Mouse (Mus musculus) stomach, embryonic 14.5 days (tissue): Measurements from ENCODE around the gene Rora. TPM values are rescaled to one million over a fixed set of nuclear protein-coding genes. Genes with fewer than 3 reads are reported as not detected.

Experiments used
- ATAC-seq: fragments of 200-750 bp; cut with Nextera tagmentation; 2 replicates; pipeline ENCODE4 v1.8.0; 2017; ENCODE audit warnings: low read depth, moderate TSS enrichment; ENCODE audit not compliant: insufficient number of reproducible peaks, insufficient read depth, low FRiP score
- H3K27ac ChIP-seq: fragments of 300-500 bp; sonication (generic); 2 replicates; pipeline ENCODE4 v1.5.1; 2014; ENCODE audit warnings: mild to moderate bottlenecking, low read length, moderate library complexity, mixed read lengths
- H3K27me3 ChIP-seq: fragments of 300-500 bp; sonication (generic); 2 replicates; pipeline ENCODE4 v1.6.1; 2014; ENCODE audit warnings: low read length, control low read depth, mixed read lengths; ENCODE audit not compliant: control insufficient read depth, insufficient read depth
- H3K36me3 ChIP-seq: fragments of 300-500 bp; sonication (generic); 2 replicates; pipeline ENCODE4 v1.6.1; 2014; ENCODE audit warnings: mild to moderate bottlenecking, control low read depth, low read length, moderate library complexity, mixed read lengths; ENCODE audit not compliant: control insufficient read depth, insufficient read depth
- H3K4me1 ChIP-seq: fragments of 300-500 bp; sonication (generic); 2 replicates; pipeline ENCODE4 v1.6.1; 2014; ENCODE audit warnings: low read length, control low read depth, mixed read lengths; ENCODE audit not compliant: control insufficient read depth, insufficient read depth
- H3K4me2 ChIP-seq: fragments of 300-500 bp; sonication (generic); replicated peaks from 2 replicates; pipeline ENCODE4 v1.6.1; 2014; ENCODE audit warnings: low read depth, low read length, control low read depth
- H3K4me3 ChIP-seq: fragments of 300-500 bp; sonication (generic); 2 replicates; pipeline ENCODE4 v1.5.1; 2014; ENCODE audit warnings: low read depth, low read length, control low read depth
- H3K9ac ChIP-seq: fragments of 300-500 bp; sonication (generic); replicated peaks from 2 replicates; pipeline ENCODE4 v1.6.1; 2014; ENCODE audit warnings: low read depth, mild to moderate bottlenecking, control low read depth, low read length, moderate library complexity, mixed read lengths
- H3K9me3 ChIP-seq: fragments of 300-500 bp; sonication (generic); 2 replicates; pipeline ENCODE4 v1.6.1; 2016; ENCODE audit warnings: low read depth, low read length, control low read depth; ENCODE audit not compliant: control insufficient read depth
- WGBS: fragments of 180-500 bp; shearing (Covaris S2); extraction: QIAGEN DNeasy Blood & Tissue Kit; methylation state at CpG from one replicate; pipeline ENCODE4 v1.1.7; 2014; 5-methylcytosine and 5-hydroxymethylcytosine counted together
- polyA plus RNA-seq: library from polyadenylated mRNA; unstranded; fragments of >200 nt; fragmentation: Nextera tagmentation; extraction: Ambion mirVana; gene quantifications from 2 replicates; pipeline ENCODE4 v1.2.1, GENCODE M21; 2014

Gene Rora
- polyA plus RNA-seq, 1 experiment from 2014 or later: 7.1 TPM

DNA sequence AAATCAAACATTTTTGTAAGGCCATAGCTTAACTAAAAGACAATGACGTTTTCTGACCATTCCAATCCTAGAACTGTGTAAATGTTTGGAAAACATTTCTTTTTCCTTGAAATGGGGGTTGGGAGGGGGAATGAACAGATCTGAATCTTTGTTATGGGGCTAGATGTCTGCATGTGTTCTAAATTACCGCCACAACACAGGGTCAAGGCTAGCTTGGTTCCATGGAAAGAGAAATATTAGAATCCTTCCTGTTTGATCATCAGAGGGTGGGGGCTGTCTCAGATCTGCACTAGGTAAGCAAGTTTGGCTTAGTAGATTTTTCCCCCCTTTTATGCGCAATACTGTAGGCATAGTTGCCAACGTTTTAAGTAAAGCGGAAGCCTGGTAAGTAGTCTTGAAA lies 635.0 kb downstream of the Rora start:
- WGBS: 43% methylated on average over 5 of the region's 5 CpGs

GRCm38 (mm10) chr9:69289056-69290017 lies 635.8 kb downstream of the Rora start:
- H3K27ac ChIP-seq: no peak overlapping the region
- peaks cover 3% of the 10 kb centered on the region; the same call in 1 of the 2 replicates for H3K27me3 ChIP-seq
- H3K4me3 ChIP-seq: peak overlapping the region; percentile 60
- H3K36me3 ChIP-seq: no peaks in the 10 kb centered on the region
- under 1% methylated on average over 59 of the region's 59 CpGs for WGBS
- peak overlapping the region; percentile 63 for H3K9ac ChIP-seq
- H3K4me1 ChIP-seq: peaks cover 16% of the 10 kb centered on the region
- peak overlapping the region; percentile 96 for H3K4me2 ChIP-seq
- peak; percentile 95 for ATAC-seq
- no peaks in the 10 kb centered on the region for H3K9me3 ChIP-seq

More for the DNA sequence above, 635.0 kb downstream of the Rora start:
- H3K4me3 ChIP-seq: no peak overlapping the region
- H3K27me3 ChIP-seq: peaks cover 3% of the 10 kb centered on the region; the same call in 1 of the 2 replicates
- no peak for ATAC-seq
- H3K4me1 ChIP-seq: peaks cover 16% of the 10 kb centered on the region
- no peak overlapping the region for H3K27ac ChIP-seq
- H3K36me3 ChIP-seq: no peaks in the 10 kb centered on the region
- H3K4me2 ChIP-seq: no peak overlapping the region
- no peak overlapping the region for H3K9ac ChIP-seq
- no peaks in the 10 kb centered on the region for H3K9me3 ChIP-seq

DNA sequence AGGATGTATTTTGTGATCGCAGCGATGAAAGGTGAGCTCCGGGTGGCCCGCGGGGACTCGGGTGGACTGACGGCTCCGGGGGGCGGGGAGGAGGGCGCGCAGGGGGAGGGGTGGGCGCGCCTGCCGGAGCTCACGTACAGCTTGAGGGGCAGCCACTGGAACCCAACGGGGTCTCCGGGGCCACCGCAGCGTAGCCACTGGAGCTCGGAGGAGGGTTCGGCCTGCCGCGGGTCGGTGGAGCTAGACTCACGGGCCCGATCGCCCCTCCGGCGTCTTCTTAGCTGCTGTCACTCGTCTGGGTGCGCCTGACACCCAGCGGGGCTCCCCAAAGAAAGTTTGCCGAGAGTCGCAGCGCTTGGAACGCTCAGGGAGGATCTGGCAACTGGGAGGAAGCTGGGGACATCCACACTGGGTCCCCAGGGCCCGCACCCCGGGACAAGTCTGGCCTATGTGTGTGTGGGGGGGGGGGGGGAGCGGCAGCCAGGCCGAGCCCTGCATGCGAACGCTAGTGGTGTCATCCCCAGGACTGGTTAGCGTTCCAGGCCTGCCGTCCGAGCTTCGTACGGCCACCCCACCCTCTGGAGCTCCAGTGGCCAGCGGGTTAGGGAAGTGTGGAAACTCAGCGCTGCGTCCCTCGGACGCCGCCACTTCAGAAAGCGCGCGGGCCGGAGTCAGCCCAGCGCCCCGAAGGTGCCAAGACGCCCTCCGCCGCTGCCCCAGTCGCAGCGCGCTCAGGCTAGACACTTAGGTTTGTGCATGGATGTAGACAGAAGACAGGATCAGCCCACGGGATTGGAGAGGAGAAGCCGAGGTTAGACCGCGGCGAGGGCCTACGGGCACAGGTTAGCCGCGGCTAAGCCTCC lies 636.7 kb downstream of the Rora start:
- no peaks in the 10 kb centered on the region for H3K36me3 ChIP-seq
- WGBS: 1% methylated on average over 66 of the region's 73 CpGs
- ATAC-seq: peak; percentile 60; the same call in 1 of the 2 replicates
- H3K4me1 ChIP-seq: peaks cover 16% of the 10 kb centered on the region
- H3K27me3 ChIP-seq: peaks cover 3% of the 10 kb centered on the region; the same call in 1 of the 2 replicates
- peak overlapping the region; percentile 96 for H3K4me2 ChIP-seq
- H3K27ac ChIP-seq: no peak overlapping the region
- H3K4me3 ChIP-seq: peak overlapping the region; percentile 60
- no peaks in the 10 kb centered on the region for H3K9me3 ChIP-seq
- H3K9ac ChIP-seq: peak overlapping the region; percentile 63

DNA sequence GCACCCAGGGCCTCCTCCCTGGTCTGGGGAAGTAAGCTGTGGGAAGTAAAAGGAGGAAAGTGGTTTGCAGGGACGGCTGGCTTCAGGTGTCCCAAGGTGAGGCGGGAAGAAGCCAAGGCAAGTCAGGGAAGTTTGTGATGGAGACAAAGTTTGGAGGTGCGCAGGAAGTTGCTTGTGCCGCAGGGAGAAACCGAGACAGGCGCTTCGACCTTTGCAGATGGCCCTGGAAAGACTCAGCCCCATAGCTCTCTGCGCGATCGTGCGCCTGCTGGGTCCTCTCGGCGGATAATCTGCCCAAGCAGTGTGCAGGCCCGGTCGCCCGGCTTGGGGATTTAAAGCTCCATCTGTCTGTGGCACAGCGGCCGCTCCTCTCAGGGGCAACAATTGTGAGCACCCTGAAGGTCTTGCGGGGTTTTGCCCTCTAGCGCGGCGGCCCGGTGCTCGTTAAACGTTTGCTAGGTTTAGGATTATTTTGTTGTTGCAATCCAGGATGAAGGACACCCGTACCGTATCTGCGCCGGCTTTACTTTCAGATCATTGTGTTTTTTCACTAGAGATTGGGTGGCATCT lies 637.4 kb downstream of the Rora start:
- Histone ChIP-seq H3K9me3 (no peaks in the 10 kb centered on the region), H3K4me3 (peak overlapping the region; percentile 60), H3K4me1 (peaks cover 16% of the 10 kb centered on the region), H3K9ac (no peak overlapping the region), H3K36me3 (no peaks in the 10 kb centered on the region), H3K4me2 (peak overlapping the region; percentile 96), H3K27ac (no peak overlapping the region), H3K27me3 (peaks cover 3% of the 10 kb centered on the region; the same call in 1 of the 2 replicates)
- WGBS: 3% methylated on average over 29 of the region's 29 CpGs
- no peak for ATAC-seq

DNA sequence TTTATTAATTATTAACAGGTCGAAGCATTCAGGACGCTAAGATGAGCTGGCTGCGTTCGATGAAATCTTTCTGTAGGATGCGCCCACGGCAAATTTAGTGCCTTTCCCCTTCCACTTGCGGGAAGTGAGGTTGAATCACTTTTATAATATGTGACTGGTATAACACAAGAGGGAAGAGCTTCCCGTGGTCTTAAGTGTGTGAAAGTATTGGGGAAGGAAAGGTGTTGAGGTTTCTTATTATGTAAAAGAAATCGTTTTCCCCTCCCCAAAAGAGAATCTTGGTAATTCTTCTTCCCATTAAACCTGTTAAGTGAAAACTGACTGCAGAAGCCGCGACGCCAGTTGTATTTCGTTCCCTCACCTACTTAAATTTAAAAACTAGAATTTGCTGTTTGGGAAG lies 637.9 kb downstream of the Rora start:
- Histone ChIP-seq H3K4me1 (peaks cover 16% of the 10 kb centered on the region), H3K36me3 (no peaks in the 10 kb centered on the region), H3K4me2 (peak overlapping the region; percentile 96), H3K9ac (no peak overlapping the region), H3K27ac (no peak overlapping the region), H3K27me3 (peaks cover 3% of the 10 kb centered on the region; the same call in 1 of the 2 replicates), H3K9me3 (no peaks in the 10 kb centered on the region), H3K4me3 (peak overlapping the region; percentile 60; the same call in 1 of the 2 replicates)
- no peak for ATAC-seq
- 15% methylated on average over 13 of the region's 13 CpGs for WGBS

- H3K9ac ChIP-seq: no peak overlapping the region
- H3K4me1 ChIP-seq: peaks cover 16% of the 10 kb centered on the region
- no peak overlapping the region for H3K27ac ChIP-seq
- H3K36me3 ChIP-seq: no peaks in the 10 kb centered on the region
- no peaks in the 10 kb centered on the region for H3K9me3 ChIP-seq
- no peak for ATAC-seq
- WGBS: 69% methylated on average over 5 of the region's 5 CpGs
- peaks cover 3% of the 10 kb centered on the region; the same call in 1 of the 2 replicates for H3K27me3 ChIP-seq
- H3K4me2 ChIP-seq: no peak overlapping the region
- H3K4me3 ChIP-seq: no peak overlapping the region
Observed at GRCm38 (mm10) chr9:69292353-69292752, 638.8 kb downstream of the Rora start.

DNA sequence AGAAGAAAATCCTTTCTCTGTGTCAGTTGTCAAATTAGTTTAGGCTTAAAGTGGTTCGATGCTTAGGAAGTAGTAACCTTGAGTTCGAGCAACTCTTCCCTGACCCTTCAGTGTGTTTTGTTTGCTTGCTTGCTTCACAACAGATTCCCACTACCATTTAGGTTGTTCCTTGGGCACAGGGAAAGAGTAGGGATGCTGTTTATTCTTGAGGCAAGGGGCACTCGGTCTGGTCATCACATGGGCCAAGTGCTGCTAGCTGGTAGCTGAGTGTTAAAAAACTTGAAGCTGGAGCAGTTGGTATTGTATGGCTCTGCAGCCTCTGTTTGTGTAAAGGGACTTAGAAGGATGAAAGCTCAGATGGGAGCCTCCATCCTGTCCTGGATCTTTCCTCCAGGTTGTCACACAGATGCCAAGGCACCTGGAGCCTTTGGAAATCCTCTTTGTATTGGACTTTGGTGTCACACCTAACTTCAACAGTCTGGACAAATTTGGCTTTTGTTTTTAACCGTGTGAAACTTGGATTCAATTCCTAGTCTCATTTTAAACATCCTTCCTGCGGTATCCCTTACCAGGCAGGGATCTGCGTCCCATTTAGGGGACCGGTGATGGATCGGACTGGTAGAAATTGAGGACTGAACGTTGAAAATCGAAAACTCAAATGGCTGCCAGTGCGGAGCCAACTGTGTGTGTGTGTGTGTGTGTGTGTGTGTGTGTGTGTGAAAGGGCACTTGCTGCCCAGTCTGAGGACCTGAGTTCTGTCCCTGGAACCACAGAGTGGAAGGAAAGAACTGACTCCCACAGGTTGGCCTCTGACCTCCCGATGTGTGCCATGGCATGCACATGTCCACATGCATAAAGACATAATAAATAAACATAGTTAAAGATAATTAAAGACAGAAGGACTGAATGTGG lies 639.4 kb downstream of the Rora start:
- H3K4me1 ChIP-seq: peaks cover 16% of the 10 kb centered on the region
- no peak overlapping the region for H3K4me3 ChIP-seq
- H3K4me2 ChIP-seq: no peak overlapping the region
- H3K27ac ChIP-seq: no peak overlapping the region
- no peak overlapping the region for H3K9ac ChIP-seq
- 85% methylated on average over 12 of the region's 12 CpGs for WGBS
- no peaks in the 10 kb centered on the region for H3K9me3 ChIP-seq
- H3K27me3 ChIP-seq: peaks cover 3% of the 10 kb centered on the region; the same call in 1 of the 2 replicates
- H3K36me3 ChIP-seq: no peaks in the 10 kb centered on the region
- no peak for ATAC-seq
